Mouse (Mus musculus): ENCODE measurements around the gene Nup107. TPM values are rescaled to one million over a fixed set of nuclear protein-coding genes. Genes with fewer than 3 reads are reported as not detected.
"Not testable (repeated sequence)": the region's sequence is repeated elsewhere in the genome, so short reads cannot be mapped to it uniquely, and the experiment has no call there.

Gene Nup107
- polyA plus RNA-seq, 1 experiment from 2014 or later = 34.9 TPM

DNA sequence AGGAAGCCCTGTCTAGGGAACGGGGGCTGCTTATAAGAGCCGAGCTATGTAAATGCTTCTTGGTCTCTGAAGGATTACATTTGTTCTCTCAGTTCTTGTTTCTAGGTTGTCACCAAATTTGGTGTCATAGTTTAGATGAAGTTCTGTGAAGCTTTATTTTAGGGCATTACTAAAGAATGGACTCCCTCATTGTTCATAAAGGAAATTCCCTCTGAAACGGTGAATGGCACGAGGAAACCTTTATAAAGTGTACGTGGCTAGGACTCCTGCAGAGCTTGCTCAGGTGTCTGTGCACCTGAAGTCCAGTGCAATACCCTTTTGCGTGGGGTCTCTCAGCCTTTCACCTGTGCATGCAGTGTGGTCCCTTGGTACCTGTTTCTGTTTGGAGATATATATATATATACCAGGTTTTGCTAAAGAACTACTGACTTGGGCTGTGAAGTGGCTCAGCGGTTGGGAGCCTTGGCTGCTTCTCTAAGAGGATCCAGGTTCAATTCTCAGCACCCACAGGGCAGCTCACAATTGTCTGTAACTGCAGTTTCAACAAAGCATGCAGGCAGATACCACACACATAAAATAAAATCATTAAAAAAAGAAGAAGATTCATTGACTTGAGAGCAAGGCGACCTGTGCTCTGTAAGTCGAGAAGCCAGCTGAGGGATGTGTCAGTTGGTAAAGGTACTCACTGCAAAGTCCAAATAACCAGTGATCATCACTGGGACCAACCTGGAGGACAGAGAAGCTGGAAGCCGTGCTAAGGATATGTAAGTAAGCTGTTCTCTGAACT lies 32.5 kb downstream of the Nup107 start:
- peaks cover 66% of the 10 kb centered on the region for H3K36me3 ChIP-seq (ENCODE audit: insufficient read depth, low read length)
- no peaks in the 10 kb centered on the region for H3K4me1 ChIP-seq (replicated peaks; ENCODE audit: insufficient read depth, low read length)

DNA sequence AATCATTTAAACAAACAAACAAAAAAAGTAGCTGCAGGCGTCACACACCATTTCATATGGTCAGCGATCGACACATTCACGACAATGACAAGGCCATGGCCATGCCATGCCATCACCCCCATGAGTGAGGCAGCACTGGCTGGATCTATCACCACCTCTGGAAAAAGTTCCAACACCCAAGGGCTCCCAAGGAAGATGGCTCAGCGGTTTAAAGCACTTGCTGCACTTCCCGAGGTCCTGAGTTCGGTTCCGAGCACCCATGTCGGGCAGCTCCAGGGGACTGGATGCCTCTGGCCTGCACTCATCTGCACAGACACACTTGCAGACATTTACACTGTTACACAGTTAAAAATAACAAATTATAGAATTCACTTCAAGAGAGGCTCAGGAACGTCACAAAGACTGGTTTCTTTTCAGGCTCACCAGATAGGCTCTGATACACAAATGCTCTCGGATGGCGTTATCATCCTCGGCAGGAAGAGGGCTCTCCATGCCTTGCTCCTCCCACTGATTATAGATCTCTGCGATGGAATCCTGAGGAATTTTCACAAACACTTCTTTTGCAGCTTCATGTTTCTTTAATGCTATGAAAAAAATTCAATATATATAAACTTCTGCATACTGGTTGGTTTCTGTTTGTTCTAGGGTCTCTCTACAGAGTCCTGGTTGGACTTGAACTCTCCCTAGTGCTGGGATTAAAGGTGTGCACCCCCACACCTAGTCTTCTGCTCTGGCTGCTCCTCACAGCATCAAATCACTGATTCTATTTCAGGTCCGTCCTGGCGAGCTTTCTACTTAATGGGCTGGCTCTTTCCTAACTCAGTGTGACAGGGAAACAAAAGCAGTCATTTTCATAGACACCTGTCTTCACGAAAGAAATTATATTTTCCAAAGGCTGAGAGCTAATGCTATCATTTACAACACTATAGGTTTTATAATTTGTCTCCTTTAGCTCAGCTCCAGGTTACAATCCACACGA lies 33.5 kb downstream of the Nup107 start:
- TF ChIP-seq CTCF (IDR thresholded peaks at IDR 0.05; ENCODE audit: low read depth) = no peak
- Histone ChIP-seq H3K9ac (ENCODE audit: low read depth, low read length) (no peak overlapping the region), H3K4me1 (replicated peaks; ENCODE audit: insufficient read depth, low read length) (no peaks in the 10 kb centered on the region), H3K4me3 (replicated peaks; ENCODE audit: low read depth, low read length) (no peak overlapping the region), H3K27ac (no peak overlapping the region), H3K4me2 (ENCODE audit: low read length) (no peak overlapping the region), H3K36me3 (ENCODE audit: insufficient read depth, low read length) (peaks cover 60% of the 10 kb centered on the region), H3K9me3 (replicated peaks; ENCODE audit: low read length) (no peaks in the 10 kb centered on the region), H3K27me3 (ENCODE audit: insufficient read depth, low read length) (no peaks in the 10 kb centered on the region)
- WGBS = 93% methylated on average over 18 of the region's 18 CpGs
- no peak for ATAC-seq (replicated peaks; ENCODE audit: low FRiP score, low read depth)
- no peak for DNase-seq (ENCODE audit: low spot score)

More for the DNA sequence above, 32.5 kb downstream of the Nup107 start:
- no peak overlapping the region for H3K4me2 ChIP-seq (ENCODE audit: low read length)
- no peak overlapping the region for H3K4me3 ChIP-seq (replicated peaks; ENCODE audit: low read depth, low read length)
- ATAC-seq (replicated peaks; ENCODE audit: low FRiP score, low read depth) = no peak
- no peaks in the 10 kb centered on the region for H3K9me3 ChIP-seq (replicated peaks; ENCODE audit: low read length)
- H3K27ac ChIP-seq = no peak overlapping the region
- no peak for DNase-seq (ENCODE audit: low spot score)
- no peaks in the 10 kb centered on the region for H3K27me3 ChIP-seq (ENCODE audit: insufficient read depth, low read length)
- WGBS = 94% methylated on average over 10 of the region's 10 CpGs
- H3K9ac ChIP-seq (ENCODE audit: low read depth, low read length) = no peak overlapping the region
- no peak for TF ChIP-seq CTCF (IDR thresholded peaks at IDR 0.05; ENCODE audit: low read depth)

DNA sequence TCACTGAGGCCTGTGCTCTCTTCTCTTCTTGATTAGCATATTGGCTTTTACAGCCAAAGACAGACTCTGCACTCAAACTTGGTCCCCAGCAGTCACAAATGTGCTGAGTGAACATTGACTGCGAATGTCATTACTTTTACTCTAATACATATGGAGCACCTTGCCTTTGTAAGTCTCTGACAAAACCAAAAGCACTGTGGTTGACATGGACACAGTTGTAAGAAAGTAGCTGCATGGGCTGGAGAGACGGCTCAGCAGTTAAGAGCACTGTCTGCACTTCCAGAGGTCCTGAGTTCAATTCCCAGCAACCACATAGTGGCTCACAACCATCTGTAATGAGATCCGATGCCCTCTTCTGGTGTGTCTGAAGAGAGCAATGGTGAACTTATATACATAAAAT lies 34.2 kb downstream of the Nup107 start:
- H3K4me3 ChIP-seq (replicated peaks; ENCODE audit: low read depth, low read length); ATAC-seq (replicated peaks; ENCODE audit: low FRiP score, low read depth); H3K27ac ChIP-seq; H3K9ac ChIP-seq (ENCODE audit: low read depth, low read length); H3K4me2 ChIP-seq (ENCODE audit: low read length); DNase-seq (ENCODE audit: low spot score); H3K27me3 ChIP-seq (ENCODE audit: insufficient read depth, low read length); H3K9me3 ChIP-seq (replicated peaks; ENCODE audit: low read length); H3K4me1 ChIP-seq (replicated peaks; ENCODE audit: insufficient read depth, low read length): not testable (repeated sequence)
- H3K36me3 ChIP-seq (ENCODE audit: insufficient read depth, low read length) = peaks cover 55% of the 10 kb centered on the region
- WGBS = 93% methylated on average over 3 of the region's 3 CpGs

DNA sequence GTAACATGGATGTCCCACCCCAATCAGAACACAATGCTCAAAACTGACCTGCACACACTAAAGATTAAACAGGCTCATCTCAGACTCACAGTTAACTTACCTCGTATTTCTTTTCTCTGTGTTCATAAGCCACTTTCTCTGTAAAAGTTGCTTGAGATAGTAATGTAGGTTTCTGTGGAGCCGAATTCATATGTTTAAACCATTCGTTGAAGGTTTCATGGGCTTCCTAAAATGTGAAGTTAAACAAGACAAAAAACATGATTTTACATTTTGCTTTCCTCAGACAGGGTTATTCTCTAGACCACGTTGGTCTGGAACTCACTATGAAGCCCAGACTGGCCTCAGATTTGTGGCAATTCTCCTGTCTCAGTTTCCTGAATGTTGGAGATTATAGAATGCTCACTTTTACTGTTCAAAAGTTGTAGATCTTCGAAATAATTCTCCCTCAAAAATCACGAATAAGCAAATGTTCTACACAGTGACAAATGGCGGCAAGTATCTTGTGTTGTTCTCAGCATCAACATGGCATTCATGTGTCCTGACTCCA lies 34.6 kb downstream of the Nup107 start:
- Histone ChIP-seq H3K27ac (no peak overlapping the region), H3K36me3 (ENCODE audit: insufficient read depth, low read length) (peaks cover 52% of the 10 kb centered on the region), H3K27me3 (ENCODE audit: insufficient read depth, low read length) (no peaks in the 10 kb centered on the region), H3K4me2 (ENCODE audit: low read length) (no peak overlapping the region), H3K9me3 (replicated peaks; ENCODE audit: low read length) (no peaks in the 10 kb centered on the region), H3K4me3 (replicated peaks; ENCODE audit: low read depth, low read length) (no peak overlapping the region), H3K9ac (ENCODE audit: low read depth, low read length) (no peak overlapping the region), H3K4me1 (replicated peaks; ENCODE audit: insufficient read depth, low read length) (no peaks in the 10 kb centered on the region)
- ATAC-seq (replicated peaks; ENCODE audit: low FRiP score, low read depth) = no peak
- 91% methylated on average over 7 of the region's 7 CpGs for WGBS
- no peak for TF ChIP-seq CTCF (IDR thresholded peaks at IDR 0.05; ENCODE audit: low read depth)
- DNase-seq (ENCODE audit: low spot score) = no peak

DNA sequence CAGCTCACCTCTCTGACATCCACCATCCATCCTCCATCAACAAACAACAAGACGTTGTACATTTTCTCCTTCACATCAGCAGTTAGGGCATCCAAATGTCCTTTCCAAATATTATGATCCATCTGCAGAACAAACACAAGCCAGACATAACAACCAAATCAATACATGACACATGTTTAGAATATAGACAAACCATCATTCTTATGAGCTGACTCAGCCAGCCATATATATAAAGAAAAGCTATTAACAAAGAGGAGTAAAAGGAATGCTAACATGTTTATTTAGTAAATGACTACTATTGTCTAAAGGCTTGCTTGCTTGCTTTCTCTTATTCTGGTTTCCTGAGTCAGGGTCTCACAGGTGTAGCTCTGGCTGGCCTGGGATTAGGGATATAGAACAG lies 35.2 kb downstream of the Nup107 start:
- Histone ChIP-seq H3K4me2 (ENCODE audit: low read length) (no peak overlapping the region), H3K4me3 (replicated peaks; ENCODE audit: low read depth, low read length) (no peak overlapping the region), H3K9me3 (replicated peaks; ENCODE audit: low read length) (no peaks in the 10 kb centered on the region), H3K4me1 (replicated peaks; ENCODE audit: insufficient read depth, low read length) (no peaks in the 10 kb centered on the region), H3K36me3 (ENCODE audit: insufficient read depth, low read length) (peaks cover 51% of the 10 kb centered on the region), H3K9ac (ENCODE audit: low read depth, low read length) (no peak overlapping the region), H3K27me3 (ENCODE audit: insufficient read depth, low read length) (no peaks in the 10 kb centered on the region), H3K27ac (no peak overlapping the region)
- ATAC-seq (replicated peaks; ENCODE audit: low FRiP score, low read depth) (no peak), DNase-seq (ENCODE audit: low spot score) (no peak)
- 80% methylated on average over 1 of the region's 1 CpGs for WGBS
- TF ChIP-seq CTCF (IDR thresholded peaks at IDR 0.05; ENCODE audit: low read depth) = no peak

DNA sequence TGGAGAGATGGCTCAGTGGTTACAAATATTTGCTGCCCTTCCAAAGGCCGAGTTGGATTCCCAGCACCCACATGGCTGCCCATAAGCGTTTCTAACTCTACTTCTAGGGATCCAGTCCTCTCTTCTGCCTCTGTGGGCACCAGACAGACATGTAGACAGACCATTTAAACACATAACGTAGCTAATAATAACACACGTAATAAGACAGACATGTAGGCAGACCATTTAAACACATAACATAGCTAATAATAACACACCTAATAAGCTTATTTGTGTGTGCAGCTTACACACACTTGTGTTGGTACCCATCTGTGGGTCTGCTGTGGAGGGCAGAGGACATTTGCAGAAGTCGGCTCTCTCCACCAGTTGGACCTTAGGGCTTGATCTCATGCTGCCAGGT lies 35.7 kb downstream of the Nup107 start:
- Histone ChIP-seq H3K9ac (ENCODE audit: low read depth, low read length) (no peak overlapping the region), H3K9me3 (replicated peaks; ENCODE audit: low read length) (no peaks in the 10 kb centered on the region), H3K27me3 (ENCODE audit: insufficient read depth, low read length) (no peaks in the 10 kb centered on the region), H3K4me1 (replicated peaks; ENCODE audit: insufficient read depth, low read length) (no peaks in the 10 kb centered on the region), H3K27ac (no peak overlapping the region), H3K4me2 (ENCODE audit: low read length) (no peak overlapping the region), H3K4me3 (replicated peaks; ENCODE audit: low read depth, low read length) (no peak overlapping the region), H3K36me3 (ENCODE audit: insufficient read depth, low read length) (peaks cover 50% of the 10 kb centered on the region)
- no peak for ATAC-seq (replicated peaks; ENCODE audit: low FRiP score, low read depth)
- no peak for DNase-seq (ENCODE audit: low spot score)
- 93% methylated on average over 5 of the region's 5 CpGs for WGBS
- no peak for TF ChIP-seq CTCF (IDR thresholded peaks at IDR 0.05; ENCODE audit: low read depth)

Data from kidney, postnatal 0 days (tissue).